Mouse (Mus musculus) B cell, adult 2 months (primary cell): ENCODE results near the gene Crtc2.
"Not testable (repeated sequence)": the region's sequence is repeated elsewhere in the genome, so short reads cannot be mapped to it uniquely, and the experiment has no call there.

Experiments used
- DNase-seq, 2 experiments: peaks; one replicate each; pipeline ENCODE4 v3.0.0; 2022

Gene Crtc2

GRCm38 (mm10) chr3:90266901-90267775 is 13.2 kb downstream of the Crtc2 start:
- DNase-seq = peak; percentile 12 to 26

GRCm38 (mm10) chr3:90268190-90268589 is 14.2 kb downstream of the Crtc2 start:
- DNase-seq = no peak

- no peak for DNase-seq
These were observed 15.0 kb downstream of the Crtc2 start for GRCm38 (mm10) chr3:90268971-90269370.

GRCm38 (mm10) chr3:90270784-90271183 is 16.8 kb downstream of the Crtc2 start:
- DNase-seq = no peak

GRCm38 (mm10) chr3:90272170-90272569 is 18.2 kb downstream of the Crtc2 start:
- DNase-seq = no peak

GRCm38 (mm10) chr3:90273855-90274254 is 19.9 kb downstream of the Crtc2 start:
- DNase-seq = no peak

GRCm38 (mm10) chr3:90275286-90275685 is 21.3 kb downstream of the Crtc2 start:
- no peak for DNase-seq

- no peak for DNase-seq
These were observed 22.9 kb downstream of the Crtc2 start for GRCm38 (mm10) chr3:90276858-90277257.

- DNase-seq = no peak
These were observed 23.8 kb downstream of the Crtc2 start for GRCm38 (mm10) chr3:90277793-90278192.

- no peak for DNase-seq
These were observed 24.2 kb downstream of the Crtc2 start for GRCm38 (mm10) chr3:90278211-90278610.

GRCm38 (mm10) chr3:90279216-90279615 is 25.3 kb downstream of the Crtc2 start:
- DNase-seq = no peak

- no peak for DNase-seq
These were observed 25.8 kb downstream of the Crtc2 start for GRCm38 (mm10) chr3:90279743-90280142.

GRCm38 (mm10) chr3:90280708-90281107 is 26.7 kb downstream of the Crtc2 start:
- no peak for DNase-seq

GRCm38 (mm10) chr3:90284150-90284549 is 30.2 kb downstream of the Crtc2 start:
- DNase-seq = no peak

- not testable (repeated sequence) for DNase-seq
These were observed 35.4 kb downstream of the Crtc2 start for GRCm38 (mm10) chr3:90289403-90289802.

- DNase-seq = no peak
These were observed 36.6 kb downstream of the Crtc2 start for GRCm38 (mm10) chr3:90290602-90291001.

- no peak for DNase-seq
These were observed 38.0 kb downstream of the Crtc2 start for GRCm38 (mm10) chr3:90291982-90292344.

- peak; percentile 98 to 99 for DNase-seq
These were observed 38.6 kb downstream of the Crtc2 start, which contains the start of gene Gatad2b for GRCm38 (mm10) chr3:90292345-90293275. Gatad2b (plus strand) TSS chr3:90293178.

GRCm38 (mm10) chr3:90293352-90294063 is 39.5 kb downstream of the Crtc2 start:
- DNase-seq = peak; percentile 72 to 73

GRCm38 (mm10) chr3:90294064-90294440 is 40.1 kb downstream of the Crtc2 start:
- peak in 1 of 2 experiments; percentile 11 for DNase-seq

- DNase-seq = no peak
These were observed 40.7 kb downstream of the Crtc2 start for GRCm38 (mm10) chr3:90294651-90295050.

- no peak for DNase-seq
These were observed 51.8 kb downstream of the Crtc2 start for GRCm38 (mm10) chr3:90305801-90306200.

- no peak for DNase-seq
These were observed 55.6 kb downstream of the Crtc2 start for GRCm38 (mm10) chr3:90309589-90309988.
